Mouse (Mus musculus): ENCODE results near the gene Slc15a5. TPM values are rescaled to one million over a fixed set of nuclear protein-coding genes. Genes with fewer than 3 reads are reported as not detected.
A peak's percentile ranks its signal among the peaks of the same experiment; 100 is the strongest.

Gene Slc15a5
- polyA plus RNA-seq (2014; fragmentation: Nextera tagmentation; extraction: Ambion mirVana): not detected in 2 replicates

GRCm38 (mm10) chr6:138079816-138080215, at the start of gene Slc15a5:
Gene Slc15a5, minus strand, starts transcription at chr6:138079916.
- H3K4me3 ChIP-seq (ENCODE audit: low read depth, low read length): no peak within 1 kb of the TSS
- H3K4me1 ChIP-seq (ENCODE audit: control insufficient read depth, insufficient read depth, low read length): no peaks in the 10 kb centered on the region
- no peak for ATAC-seq
- H3K9ac ChIP-seq (ENCODE audit: low read length): no peak within 1 kb of the TSS
- no peaks in the 10 kb centered on the region for H3K9me3 ChIP-seq (replicated peaks; ENCODE audit: control insufficient read depth, low read length)
- no peak for DNase-seq (ENCODE audit: low spot score)
- H3K27me3 ChIP-seq (replicated peaks; ENCODE audit: control insufficient read depth, insufficient read depth, low read length): no peaks in the 10 kb centered on the region
- H3K36me3 ChIP-seq (ENCODE audit: control insufficient read depth, insufficient read depth, low read length): no peaks in the 10 kb centered on the region
- WGBS: 93% methylated on average over 4 of the region's 4 CpGs
- no peak within 1 kb of the TSS for H3K4me2 ChIP-seq (ENCODE audit: low read length)
- no peak within 1 kb of the TSS for H3K27ac ChIP-seq (ENCODE audit: low read depth, low read length)

- no peaks in the 10 kb centered on the region for H3K4me1 ChIP-seq (ENCODE audit: control insufficient read depth, insufficient read depth, low read length)
- H3K9me3 ChIP-seq (replicated peaks; ENCODE audit: control insufficient read depth, low read length): no peaks in the 10 kb centered on the region
- no peak for ATAC-seq
- no peaks in the 10 kb centered on the region for H3K36me3 ChIP-seq (ENCODE audit: control insufficient read depth, insufficient read depth, low read length)
- no peaks in the 10 kb centered on the region for H3K27me3 ChIP-seq (replicated peaks; ENCODE audit: control insufficient read depth, insufficient read depth, low read length)
- H3K9ac ChIP-seq (ENCODE audit: low read length): no peak overlapping the region
- DNase-seq (ENCODE audit: low spot score): no peak
- WGBS: 86% methylated on average over 10 of the region's 10 CpGs
- H3K4me2 ChIP-seq (ENCODE audit: low read length): no peak overlapping the region
- no peak overlapping the region for H3K4me3 ChIP-seq (ENCODE audit: low read depth, low read length)
- H3K27ac ChIP-seq (ENCODE audit: low read depth, low read length): no peak overlapping the region
These were observed 48.9 kb upstream of the Slc15a5 start for GRCm38 (mm10) chr6:138128392-138129335.

GRCm38 (mm10) chr6:138117496-138117895, 37.8 kb upstream of the Slc15a5 start:
- Histone ChIP-seq H3K36me3 (ENCODE audit: control insufficient read depth, insufficient read depth, low read length) (no peaks in the 10 kb centered on the region), H3K27ac (ENCODE audit: low read depth, low read length) (no peak overlapping the region), H3K9ac (ENCODE audit: low read length) (no peak overlapping the region), H3K4me3 (ENCODE audit: low read depth, low read length) (no peak overlapping the region), H3K4me2 (ENCODE audit: low read length) (no peak overlapping the region), H3K4me1 (ENCODE audit: control insufficient read depth, insufficient read depth, low read length) (no peaks in the 10 kb centered on the region), H3K27me3 (replicated peaks; ENCODE audit: control insufficient read depth, insufficient read depth, low read length) (no peaks in the 10 kb centered on the region), H3K9me3 (replicated peaks; ENCODE audit: control insufficient read depth, low read length) (no peaks in the 10 kb centered on the region)
- no peak for DNase-seq (ENCODE audit: low spot score)
- 80% methylated on average over 3 of the region's 3 CpGs for WGBS
- no peak for ATAC-seq

GRCm38 (mm10) chr6:138104559-138104958, 24.8 kb upstream of the Slc15a5 start:
- Histone ChIP-seq H3K27ac (ENCODE audit: low read depth, low read length) (no peak overlapping the region), H3K27me3 (replicated peaks; ENCODE audit: control insufficient read depth, insufficient read depth, low read length) (no peaks in the 10 kb centered on the region), H3K4me2 (ENCODE audit: low read length) (no peak overlapping the region), H3K4me1 (ENCODE audit: control insufficient read depth, insufficient read depth, low read length) (0 out of 2 replicates have a peak, but pooled peaks cover 3% of the 10 kb centered on the region), H3K9ac (ENCODE audit: low read length) (no peak overlapping the region), H3K36me3 (ENCODE audit: control insufficient read depth, insufficient read depth, low read length) (no peaks in the 10 kb centered on the region), H3K4me3 (ENCODE audit: low read depth, low read length) (no peak overlapping the region), H3K9me3 (replicated peaks; ENCODE audit: control insufficient read depth, low read length) (no peaks in the 10 kb centered on the region)
- DNase-seq (ENCODE audit: low spot score): no peak
- no peak for ATAC-seq

- Histone ChIP-seq H3K4me1 (ENCODE audit: control insufficient read depth, insufficient read depth, low read length) (0 out of 2 replicates have a peak, but pooled peaks cover 3% of the 10 kb centered on the region), H3K27me3 (replicated peaks; ENCODE audit: control insufficient read depth, insufficient read depth, low read length) (no peaks in the 10 kb centered on the region), H3K9ac (ENCODE audit: low read length) (no peak overlapping the region), H3K36me3 (ENCODE audit: control insufficient read depth, insufficient read depth, low read length) (no peaks in the 10 kb centered on the region), H3K4me2 (ENCODE audit: low read length) (no peak overlapping the region), H3K27ac (ENCODE audit: low read depth, low read length) (no peak overlapping the region), H3K9me3 (replicated peaks; ENCODE audit: control insufficient read depth, low read length) (no peaks in the 10 kb centered on the region), H3K4me3 (ENCODE audit: low read depth, low read length) (no peak overlapping the region)
- ATAC-seq: no peak
- WGBS: 90% methylated on average over 7 of the region's 7 CpGs
- no peak for DNase-seq (ENCODE audit: low spot score)
These were observed 23.2 kb upstream of the Slc15a5 start for GRCm38 (mm10) chr6:138102940-138103339.

GRCm38 (mm10) chr6:138101843-138102242, 22.1 kb upstream of the Slc15a5 start:
- no peaks in the 10 kb centered on the region for H3K9me3 ChIP-seq (replicated peaks; ENCODE audit: control insufficient read depth, low read length)
- DNase-seq (ENCODE audit: low spot score) (no peak), ATAC-seq (no peak)
- H3K4me3 ChIP-seq (ENCODE audit: low read depth, low read length): no peak overlapping the region
- no peak overlapping the region for H3K9ac ChIP-seq (ENCODE audit: low read length)
- no peaks in the 10 kb centered on the region for H3K36me3 ChIP-seq (ENCODE audit: control insufficient read depth, insufficient read depth, low read length)
- no peaks in the 10 kb centered on the region for H3K27me3 ChIP-seq (replicated peaks; ENCODE audit: control insufficient read depth, insufficient read depth, low read length)
- no peak overlapping the region for H3K4me2 ChIP-seq (ENCODE audit: low read length)
- no peaks in the 10 kb centered on the region for H3K4me1 ChIP-seq (ENCODE audit: control insufficient read depth, insufficient read depth, low read length)
- H3K27ac ChIP-seq (ENCODE audit: low read depth, low read length): no peak overlapping the region
- 93% methylated on average over 4 of the region's 4 CpGs for WGBS

GRCm38 (mm10) chr6:138099646-138100045, 19.9 kb upstream of the Slc15a5 start:
- Histone ChIP-seq H3K4me1 (ENCODE audit: control insufficient read depth, insufficient read depth, low read length) (no peaks in the 10 kb centered on the region), H3K4me2 (ENCODE audit: low read length) (no peak overlapping the region), H3K27me3 (replicated peaks; ENCODE audit: control insufficient read depth, insufficient read depth, low read length) (no peaks in the 10 kb centered on the region), H3K27ac (ENCODE audit: low read depth, low read length) (no peak overlapping the region), H3K4me3 (ENCODE audit: low read depth, low read length) (no peak overlapping the region), H3K36me3 (ENCODE audit: control insufficient read depth, insufficient read depth, low read length) (no peaks in the 10 kb centered on the region), H3K9ac (ENCODE audit: low read length) (no peak overlapping the region), H3K9me3 (replicated peaks; ENCODE audit: control insufficient read depth, low read length) (no peaks in the 10 kb centered on the region)
- 78% methylated on average over 3 of the region's 3 CpGs for WGBS
- ATAC-seq: 0 out of 2 replicates have a peak, but pooled peaks have one; percentile 20
- no peak for DNase-seq (ENCODE audit: low spot score)

- Histone ChIP-seq H3K4me3 (ENCODE audit: low read depth, low read length) (no peak overlapping the region), H3K9me3 (replicated peaks; ENCODE audit: control insufficient read depth, low read length) (no peaks in the 10 kb centered on the region), H3K4me1 (ENCODE audit: control insufficient read depth, insufficient read depth, low read length) (no peaks in the 10 kb centered on the region), H3K36me3 (ENCODE audit: control insufficient read depth, insufficient read depth, low read length) (no peaks in the 10 kb centered on the region), H3K4me2 (ENCODE audit: low read length) (no peak overlapping the region), H3K27ac (ENCODE audit: low read depth, low read length) (no peak overlapping the region), H3K9ac (ENCODE audit: low read length) (no peak overlapping the region), H3K27me3 (replicated peaks; ENCODE audit: control insufficient read depth, insufficient read depth, low read length) (no peaks in the 10 kb centered on the region)
- WGBS: 92% methylated on average over 3 of the region's 3 CpGs
- ATAC-seq (no peak), DNase-seq (ENCODE audit: low spot score) (no peak)
These were observed 15.3 kb upstream of the Slc15a5 start for GRCm38 (mm10) chr6:138095060-138095459.

- H3K4me2 ChIP-seq (ENCODE audit: low read length): no peak overlapping the region
- no peaks in the 10 kb centered on the region for H3K27me3 ChIP-seq (replicated peaks; ENCODE audit: control insufficient read depth, insufficient read depth, low read length)
- no peak overlapping the region for H3K4me3 ChIP-seq (ENCODE audit: low read depth, low read length)
- no peaks in the 10 kb centered on the region for H3K4me1 ChIP-seq (ENCODE audit: control insufficient read depth, insufficient read depth, low read length)
- WGBS: 94% methylated on average over 7 of the region's 7 CpGs
- no peaks in the 10 kb centered on the region for H3K36me3 ChIP-seq (ENCODE audit: control insufficient read depth, insufficient read depth, low read length)
- H3K9ac ChIP-seq (ENCODE audit: low read length): no peak overlapping the region
- no peak for ATAC-seq
- H3K9me3 ChIP-seq (replicated peaks; ENCODE audit: control insufficient read depth, low read length): no peaks in the 10 kb centered on the region
- DNase-seq (ENCODE audit: low spot score): no peak
- H3K27ac ChIP-seq (ENCODE audit: low read depth, low read length): no peak overlapping the region
These were observed 12.7 kb upstream of the Slc15a5 start for GRCm38 (mm10) chr6:138092432-138092831.
